Mouse (Mus musculus): Measurements from ENCODE around the gene Ak8.

DNA sequence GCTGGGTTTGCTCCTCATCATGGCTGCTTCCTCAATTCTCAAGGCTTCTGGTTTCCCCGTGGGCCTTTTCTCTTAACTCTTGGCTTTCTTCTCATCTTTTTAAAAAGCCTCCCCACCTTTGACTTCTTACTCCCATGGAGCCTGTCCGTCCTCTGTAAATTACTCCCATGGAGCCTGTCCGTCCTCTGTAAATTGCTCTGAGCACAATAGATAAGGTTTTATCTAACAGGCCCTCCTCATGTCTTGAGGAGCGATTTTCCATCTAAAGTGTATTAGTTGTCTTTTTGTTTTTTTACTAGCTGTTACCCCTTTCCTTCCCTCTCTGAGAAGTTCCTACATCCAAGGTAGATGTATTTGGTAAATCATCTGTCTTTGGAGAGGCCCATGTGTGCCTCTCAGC, 66.6 kb downstream of the Ak8 start:
- no peak for TF ChIP-seq CTCF (IDR thresholded peaks at IDR 0.05; ENCODE audit: control insufficient read depth, insufficient read depth, low read length)
- TF ChIP-seq POLR2A (IDR thresholded peaks at IDR 0.05; ENCODE audit: borderline replicate concordance, control insufficient read depth, low read depth, low read length): no peak

Data from bone marrow, adult 2 months (tissue).